Mouse (Mus musculus): ENCODE measurements around the gene Nrp1. TPM values are rescaled to one million over a fixed set of nuclear protein-coding genes. Genes with fewer than 3 reads are reported as not detected.

Nrp1 gene
- polyA plus RNA-seq, 1 experiment from 2014 or later = 107 TPM

DNA sequence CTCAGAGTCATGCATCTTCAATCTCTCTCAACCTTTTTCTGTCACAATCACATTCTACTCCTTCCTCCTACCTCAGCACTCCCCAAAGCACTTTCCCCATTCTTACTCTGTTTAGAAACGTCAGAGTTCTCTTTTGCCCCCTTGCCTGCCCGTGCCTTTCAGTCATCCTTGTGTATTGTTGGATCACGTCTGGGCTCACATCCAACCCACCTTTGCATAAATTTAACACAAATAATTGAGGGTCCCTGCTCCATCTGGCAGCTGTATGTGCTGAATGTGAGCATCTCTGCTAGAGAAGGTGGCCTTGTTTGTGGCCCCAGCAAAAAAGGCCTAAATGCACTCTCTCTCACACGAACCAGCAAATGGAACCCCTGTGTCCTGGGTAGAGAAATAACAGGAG, 16.9 kb downstream of the Nrp1 start:
- H3K4me3 ChIP-seq = no peak overlapping the region
- peaks cover 30% of the 10 kb centered on the region; the same call in 1 of the 2 replicates for H3K36me3 ChIP-seq
- no peaks in the 10 kb centered on the region for H3K9me3 ChIP-seq
- H3K27me3 ChIP-seq (ENCODE audit: insufficient read depth, poor library complexity, severe bottlenecking) = no peaks in the 10 kb centered on the region
- peaks cover 77% of the 10 kb centered on the region for H3K4me1 ChIP-seq
- no peak overlapping the region for H3K27ac ChIP-seq
- DNase-seq (ENCODE audit: low spot score) = no peak
- 74% methylated on average over 4 of the region's 4 CpGs for WGBS

DNA sequence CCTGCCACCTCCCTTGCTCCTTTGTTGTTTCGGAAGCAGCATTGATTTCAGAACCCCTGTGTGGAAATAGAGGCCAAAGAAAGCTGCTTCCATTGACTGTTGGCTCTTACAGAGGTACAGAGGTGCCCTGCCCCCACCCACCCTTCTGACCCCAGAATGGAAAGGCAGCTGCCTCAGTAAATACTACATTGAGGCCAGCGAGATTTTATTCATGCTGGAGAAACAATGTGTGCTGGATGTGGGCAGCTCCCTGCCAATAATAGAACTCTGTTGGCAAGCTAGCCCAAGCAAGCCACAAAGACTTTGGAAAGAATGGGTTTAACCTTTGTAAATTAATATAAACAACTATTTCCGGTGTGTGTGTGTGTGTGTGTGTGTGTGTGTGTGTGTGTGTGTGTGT, 24.8 kb downstream of the Nrp1 start:
- Histone ChIP-seq H3K4me1 (peaks cover 52% of the 10 kb centered on the region), H3K4me3 (0 out of 2 replicates have a peak overlapping the region, but pooled peaks have one; percentile 0), H3K27me3 (ENCODE audit: insufficient read depth, poor library complexity, severe bottlenecking) (no peaks in the 10 kb centered on the region), H3K9me3 (no peaks in the 10 kb centered on the region), H3K27ac (0 out of 2 replicates have a peak overlapping the region, but pooled peaks have one; percentile 6), H3K36me3 (peaks cover 1% of the 10 kb centered on the region; the same call in 1 of the 2 replicates)
- no peak for DNase-seq (ENCODE audit: low spot score)
- 66% methylated on average over 3 of the region's 3 CpGs for WGBS

GRCm38 (mm10) chr8:128384366-128384765, 26.0 kb downstream of the Nrp1 start:
- no peak overlapping the region for H3K27ac ChIP-seq
- H3K36me3 ChIP-seq = no peaks in the 10 kb centered on the region
- no peaks in the 10 kb centered on the region for H3K27me3 ChIP-seq (ENCODE audit: insufficient read depth, poor library complexity, severe bottlenecking)
- DNase-seq (ENCODE audit: low spot score) = no peak
- H3K4me3 ChIP-seq = no peak overlapping the region
- H3K4me1 ChIP-seq = peaks cover 56% of the 10 kb centered on the region
- H3K9me3 ChIP-seq = no peaks in the 10 kb centered on the region
- WGBS = 78% methylated on average over 2 of the region's 2 CpGs

- Histone ChIP-seq H3K4me3 (no peak overlapping the region), H3K27ac (no peak overlapping the region), H3K9me3 (no peaks in the 10 kb centered on the region), H3K27me3 (ENCODE audit: insufficient read depth, poor library complexity, severe bottlenecking) (no peaks in the 10 kb centered on the region), H3K4me1 (peaks cover 60% of the 10 kb centered on the region), H3K36me3 (no peaks in the 10 kb centered on the region)
- DNase-seq (ENCODE audit: low spot score) = no peak
- 70% methylated on average over 5 of the region's 5 CpGs for WGBS
These were observed 26.5 kb downstream of the Nrp1 start for GRCm38 (mm10) chr8:128384921-128385332.

DNA sequence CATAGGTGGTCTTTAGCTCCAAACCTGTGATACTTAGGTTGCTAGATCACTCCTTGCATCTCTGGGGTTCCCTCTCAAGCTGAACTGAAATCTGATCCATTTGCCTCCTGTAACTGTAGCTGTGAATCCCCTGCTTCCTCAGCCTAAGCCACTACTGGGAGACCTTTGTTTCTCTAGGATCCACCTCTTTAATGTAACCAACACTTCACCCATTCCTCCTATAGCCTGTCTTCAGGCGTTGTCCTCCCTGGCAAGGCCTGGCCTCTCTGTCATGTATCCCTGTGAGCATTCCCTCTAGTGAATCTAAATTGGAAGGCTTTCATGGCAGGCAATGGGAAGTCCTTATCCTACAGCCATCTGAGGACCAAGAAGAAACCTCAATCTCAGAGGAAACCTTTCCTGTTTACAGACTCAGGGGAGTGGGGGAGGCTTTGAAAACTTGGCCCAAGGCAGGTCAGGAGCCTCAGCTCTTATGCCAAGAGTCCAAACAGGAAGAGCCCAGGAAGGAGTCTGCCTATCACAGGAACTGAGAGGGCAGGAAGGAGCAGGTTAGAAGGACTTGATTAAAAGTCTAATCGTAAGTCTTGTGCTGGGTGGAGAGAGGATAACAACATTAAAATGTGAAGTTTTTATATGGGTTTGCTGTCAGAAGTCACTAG, 28.7 kb downstream of the Nrp1 start:
- Histone ChIP-seq H3K9me3 (no peaks in the 10 kb centered on the region), H3K36me3 (no peaks in the 10 kb centered on the region), H3K4me3 (no peak overlapping the region), H3K4me1 (peaks cover 67% of the 10 kb centered on the region), H3K27ac (peak overlapping the region; percentile 3; the same call in 1 of the 2 replicates), H3K27me3 (ENCODE audit: insufficient read depth, poor library complexity, severe bottlenecking) (no peaks in the 10 kb centered on the region)
- 67% methylated on average over 2 of the region's 2 CpGs for WGBS
- DNase-seq (ENCODE audit: low spot score) = no peak

DNA sequence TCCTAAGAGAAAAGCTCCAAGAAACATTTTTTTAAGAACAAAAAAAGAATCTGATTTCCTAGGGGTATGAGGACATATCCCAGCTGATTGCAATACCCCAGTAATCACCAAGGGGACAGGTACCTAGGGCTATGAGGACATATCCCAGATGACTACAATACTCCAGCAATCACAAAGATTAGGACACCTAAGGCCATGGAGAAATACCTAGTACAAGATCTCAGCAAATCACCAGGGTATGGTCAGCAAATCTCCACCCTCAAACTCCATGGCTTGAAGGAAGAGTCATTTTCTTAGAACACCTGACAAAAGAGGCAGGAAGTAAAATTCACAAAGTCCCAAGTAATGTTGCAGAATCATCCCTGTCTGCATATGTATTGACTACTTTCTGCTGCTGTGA, 32.4 kb downstream of the Nrp1 start:
- Histone ChIP-seq H3K9me3 (no peaks in the 10 kb centered on the region), H3K27me3 (ENCODE audit: insufficient read depth, poor library complexity, severe bottlenecking) (no peaks in the 10 kb centered on the region), H3K36me3 (no peaks in the 10 kb centered on the region), H3K4me1 (peaks cover 69% of the 10 kb centered on the region), H3K27ac (no peak overlapping the region), H3K4me3 (no peak overlapping the region)
- DNase-seq (ENCODE audit: low spot score) = no peak

GRCm38 (mm10) chr8:128391182-128391760, 32.9 kb downstream of the Nrp1 start:
- no peak for DNase-seq (ENCODE audit: low spot score)
- 77% methylated on average over 4 of the region's 4 CpGs for WGBS
- H3K4me1 ChIP-seq = peaks cover 75% of the 10 kb centered on the region
- H3K9me3 ChIP-seq = no peaks in the 10 kb centered on the region
- H3K27me3 ChIP-seq (ENCODE audit: insufficient read depth, poor library complexity, severe bottlenecking) = no peaks in the 10 kb centered on the region
- no peak overlapping the region for H3K27ac ChIP-seq
- H3K4me3 ChIP-seq = no peak overlapping the region
- no peaks in the 10 kb centered on the region for H3K36me3 ChIP-seq

GRCm38 (mm10) chr8:128394671-128395193, 36.3 kb downstream of the Nrp1 start:
- no peaks in the 10 kb centered on the region for H3K27me3 ChIP-seq (ENCODE audit: insufficient read depth, poor library complexity, severe bottlenecking)
- 84% methylated on average over 5 of the region's 5 CpGs for WGBS
- peaks cover 65% of the 10 kb centered on the region for H3K4me1 ChIP-seq
- no peak overlapping the region for H3K27ac ChIP-seq
- H3K36me3 ChIP-seq = no peaks in the 10 kb centered on the region
- no peaks in the 10 kb centered on the region for H3K9me3 ChIP-seq
- DNase-seq (ENCODE audit: low spot score) = no peak
- no peak overlapping the region for H3K4me3 ChIP-seq

DNA sequence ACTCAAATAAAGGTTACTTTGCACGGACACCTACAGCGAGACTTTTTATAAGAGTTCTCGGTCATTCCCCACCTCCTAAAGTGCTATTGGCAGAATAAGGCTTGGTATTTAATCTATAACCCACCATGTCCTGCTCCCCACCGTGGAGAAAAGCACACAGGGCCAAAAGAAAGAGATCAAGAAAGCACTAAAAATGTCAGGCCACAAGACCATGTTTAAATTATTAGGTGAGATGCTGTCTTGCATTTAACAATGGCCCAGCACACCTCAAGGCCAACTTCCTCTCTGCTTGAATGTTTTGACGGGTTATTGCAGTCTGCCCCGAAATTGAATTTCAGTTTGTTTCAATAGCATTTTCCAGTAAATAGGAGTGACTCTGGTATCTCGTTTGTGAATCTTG, 38.6 kb downstream of the Nrp1 start:
- H3K27ac ChIP-seq = no peak overlapping the region
- peaks cover 57% of the 10 kb centered on the region for H3K4me1 ChIP-seq
- no peak overlapping the region for H3K4me3 ChIP-seq
- H3K27me3 ChIP-seq (ENCODE audit: insufficient read depth, poor library complexity, severe bottlenecking) = no peaks in the 10 kb centered on the region
- WGBS = 65% methylated on average over 7 of the region's 7 CpGs
- H3K9me3 ChIP-seq = no peaks in the 10 kb centered on the region
- no peak for DNase-seq (ENCODE audit: low spot score)
- no peaks in the 10 kb centered on the region for H3K36me3 ChIP-seq

DNA sequence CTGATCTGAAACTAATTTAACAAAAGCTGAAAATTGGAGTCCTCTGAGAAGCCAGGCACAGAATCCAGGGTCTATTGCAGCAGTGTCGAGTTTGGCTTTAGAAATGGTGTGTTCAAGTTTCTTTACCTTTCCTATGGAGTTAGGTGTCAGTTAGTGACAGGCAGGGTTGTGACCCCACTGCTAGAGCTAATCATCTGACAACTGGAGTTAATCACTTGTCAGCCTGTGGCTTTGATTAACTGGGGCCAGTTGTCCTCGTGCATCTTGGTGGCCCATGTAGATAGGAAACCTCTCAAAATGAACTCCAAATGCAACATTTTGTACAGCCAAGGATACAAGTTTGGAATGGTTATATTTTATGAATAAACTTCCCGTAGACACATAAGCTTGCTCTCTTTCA, 39.0 kb downstream of the Nrp1 start:
- no peaks in the 10 kb centered on the region for H3K27me3 ChIP-seq (ENCODE audit: insufficient read depth, poor library complexity, severe bottlenecking)
- H3K4me1 ChIP-seq = peaks cover 55% of the 10 kb centered on the region
- H3K36me3 ChIP-seq = no peaks in the 10 kb centered on the region
- H3K4me3 ChIP-seq = no peak overlapping the region
- DNase-seq (ENCODE audit: low spot score) = no peak
- WGBS = 32% methylated on average over 3 of the region's 3 CpGs
- no peak overlapping the region for H3K27ac ChIP-seq
- no peaks in the 10 kb centered on the region for H3K9me3 ChIP-seq

DNA sequence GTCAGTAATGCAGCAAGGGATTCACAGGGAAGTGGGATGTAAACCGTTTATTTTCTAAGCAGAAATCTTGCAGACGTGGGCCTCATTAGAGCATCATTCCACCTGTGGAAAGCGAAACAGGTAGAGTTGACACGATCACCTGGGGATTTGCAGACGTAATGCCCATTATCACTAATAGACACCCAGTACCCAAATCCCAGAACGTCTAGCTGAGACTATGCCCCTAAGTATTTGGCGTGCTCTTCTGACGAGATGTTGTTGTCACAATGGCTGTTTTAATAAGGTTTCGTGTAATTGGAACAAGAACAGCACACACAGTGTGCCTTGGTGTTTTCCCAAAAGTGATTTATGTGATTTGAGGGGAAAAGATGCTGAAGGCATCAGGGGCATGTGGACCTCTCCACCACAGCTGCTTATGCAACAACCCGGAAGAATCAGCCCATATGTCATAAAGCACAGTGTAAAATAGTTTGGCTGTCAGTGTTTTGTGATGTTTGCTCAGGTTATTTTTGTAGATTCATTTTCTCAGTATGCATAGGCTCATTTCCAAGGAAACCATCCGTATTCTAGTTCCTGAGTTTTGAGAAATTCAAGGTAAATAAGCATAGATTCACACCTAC, 40.2 kb downstream of the Nrp1 start:
- WGBS = 84% methylated on average over 11 of the region's 11 CpGs
- H3K36me3 ChIP-seq = no peaks in the 10 kb centered on the region
- H3K27ac ChIP-seq = no peak overlapping the region
- DNase-seq (ENCODE audit: low spot score) = no peak
- no peak overlapping the region for H3K4me3 ChIP-seq
- no peaks in the 10 kb centered on the region for H3K27me3 ChIP-seq (ENCODE audit: insufficient read depth, poor library complexity, severe bottlenecking)
- peaks cover 49% of the 10 kb centered on the region for H3K4me1 ChIP-seq
- no peaks in the 10 kb centered on the region for H3K9me3 ChIP-seq

GRCm38 (mm10) chr8:128400286-128400685, 41.9 kb downstream of the Nrp1 start:
- no peak overlapping the region for H3K27ac ChIP-seq
- 82% methylated on average over 5 of the region's 5 CpGs for WGBS
- H3K4me1 ChIP-seq = peaks cover 33% of the 10 kb centered on the region
- no peaks in the 10 kb centered on the region for H3K36me3 ChIP-seq
- DNase-seq (ENCODE audit: low spot score) = no peak
- H3K9me3 ChIP-seq = no peaks in the 10 kb centered on the region
- no peaks in the 10 kb centered on the region for H3K27me3 ChIP-seq (ENCODE audit: insufficient read depth, poor library complexity, severe bottlenecking)
- H3K4me3 ChIP-seq = no peak overlapping the region

- H3K9me3 ChIP-seq = no peaks in the 10 kb centered on the region
- WGBS = 71% methylated on average over 2 of the region's 2 CpGs
- H3K27ac ChIP-seq = no peak overlapping the region
- no peaks in the 10 kb centered on the region for H3K36me3 ChIP-seq
- no peaks in the 10 kb centered on the region for H3K27me3 ChIP-seq (ENCODE audit: insufficient read depth, poor library complexity, severe bottlenecking)
- peaks cover 4% of the 10 kb centered on the region for H3K4me1 ChIP-seq
- no peak for DNase-seq (ENCODE audit: low spot score)
- no peak overlapping the region for H3K4me3 ChIP-seq
These were observed 46.5 kb downstream of the Nrp1 start for GRCm38 (mm10) chr8:128404876-128405275.
